Mouse (Mus musculus): ENCODE results near the gene Rcvrn. TPM values are rescaled to one million over a fixed set of nuclear protein-coding genes. Genes with fewer than 3 reads are reported as not detected.

The Rcvrn gene
- polyA plus RNA-seq, 1 experiment from 2014 or later: not detected

DNA sequence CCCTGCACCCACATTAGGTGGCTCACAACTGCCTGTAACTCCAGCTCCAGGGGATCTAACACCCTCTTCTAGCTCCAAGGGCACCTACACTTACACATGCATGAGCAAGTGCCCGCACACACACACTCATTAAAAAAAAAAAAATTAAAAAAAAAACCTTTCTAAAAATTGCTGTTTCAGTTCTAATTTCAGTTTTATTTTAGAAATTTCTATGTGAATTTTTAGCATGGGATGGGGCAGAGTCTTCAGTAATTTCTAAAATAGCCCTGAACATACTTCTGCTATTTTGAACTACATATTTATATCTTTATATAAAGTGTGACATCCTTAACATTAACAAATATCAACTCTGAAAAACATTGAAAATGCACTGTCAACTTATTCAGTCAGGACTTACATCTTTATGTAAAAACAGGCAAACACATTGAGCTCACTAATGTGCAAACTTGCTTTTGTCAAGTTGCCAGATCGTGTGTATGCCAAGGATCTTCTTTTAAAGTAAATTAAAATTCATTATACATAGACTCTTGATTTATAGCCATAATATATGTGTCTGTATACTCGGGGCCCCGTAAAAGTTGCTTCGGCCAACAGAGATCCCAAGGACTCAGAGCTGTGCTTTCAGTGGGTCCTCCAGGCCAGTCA is 43.8 kb downstream of the Rcvrn start:
- no peaks in the 10 kb centered on the region for H3K4me1 ChIP-seq (ENCODE audit: control insufficient read depth, insufficient read depth, low read length)

GRCm38 (mm10) chr11:67741569-67741968 is 46.4 kb downstream of the Rcvrn start:
- Histone ChIP-seq H3K4me3 (ENCODE audit: low read depth, low read length) (no peak overlapping the region), H3K4me1 (ENCODE audit: control insufficient read depth, insufficient read depth, low read length) (no peaks in the 10 kb centered on the region)

More for the DNA sequence above, 43.8 kb downstream of the Rcvrn start:
- Histone ChIP-seq H3K27me3 (ENCODE audit: control insufficient read depth, insufficient read depth, low read length) (no peaks in the 10 kb centered on the region), H3K9ac (replicated peaks; ENCODE audit: low read length) (no peak overlapping the region), H3K9me3 (replicated peaks; ENCODE audit: control insufficient read depth, low read length) (no peaks in the 10 kb centered on the region), H3K27ac (replicated peaks; ENCODE audit: low read depth, low read length) (no peak overlapping the region), H3K36me3 (replicated peaks; ENCODE audit: control insufficient read depth, insufficient read depth, low read depth, low read length) (no peaks in the 10 kb centered on the region), H3K4me3 (ENCODE audit: low read depth, low read length) (no peak overlapping the region), H3K4me2 (ENCODE audit: low read depth, low read length) (no peak overlapping the region)
- WGBS: 87% methylated on average over 5 of the region's 5 CpGs
- DNase-seq (ENCODE audit: low spot score): no peak
- no peak for ATAC-seq (replicated peaks; ENCODE audit: insufficient number of reproducible peaks, low FRiP score, low TSS enrichment, low read depth)

More at GRCm38 (mm10) chr11:67741569-67741968, 46.4 kb downstream of the Rcvrn start:
- Histone ChIP-seq H3K27ac (replicated peaks; ENCODE audit: low read depth, low read length) (no peak overlapping the region), H3K9ac (replicated peaks; ENCODE audit: low read length) (no peak overlapping the region), H3K27me3 (ENCODE audit: control insufficient read depth, insufficient read depth, low read length) (no peaks in the 10 kb centered on the region), H3K9me3 (replicated peaks; ENCODE audit: control insufficient read depth, low read length) (no peaks in the 10 kb centered on the region), H3K4me2 (ENCODE audit: low read depth, low read length) (no peak overlapping the region), H3K36me3 (replicated peaks; ENCODE audit: control insufficient read depth, insufficient read depth, low read depth, low read length) (no peaks in the 10 kb centered on the region)
- ATAC-seq (replicated peaks; ENCODE audit: insufficient number of reproducible peaks, low FRiP score, low TSS enrichment, low read depth) (no peak), DNase-seq (ENCODE audit: low spot score) (no peak)

Other genes with a start within 250 kb of the Rcvrn start
- 3.3 and 4.1 TPM in 2 replicates for gene Gas7, start 239.9 kb upstream of the Rcvrn start, polyA plus RNA-seq (2014; fragmentation: Nextera tagmentation; extraction: Ambion mirVana)
- gene Glp2r, start 75.8 kb downstream of the Rcvrn start, polyA plus RNA-seq (2014; fragmentation: Nextera tagmentation; extraction: Ambion mirVana): 0.18 TPM in 1 of 2 replicates, not detected in the other
- gene Gsg1l2, start 79.3 kb downstream of the Rcvrn start, polyA plus RNA-seq (2014; fragmentation: Nextera tagmentation; extraction: Ambion mirVana): not detected in 2 replicates
- gene Dhrs7c, start 102.9 kb downstream of the Rcvrn start, polyA plus RNA-seq (2014; fragmentation: Nextera tagmentation; extraction: Ambion mirVana): not detected in 2 replicates
- 0.64 and 0.70 TPM in 2 replicates for gene Usp43, start 226.8 kb downstream of the Rcvrn start, polyA plus RNA-seq (2014; fragmentation: Nextera tagmentation; extraction: Ambion mirVana)

Data from embryonic facial prominence, embryonic 11.5 days (tissue).